Mouse (Mus musculus) myocyte (in vitro differentiated cells): ENCODE results near the gene Fam180a. TPM values are rescaled to one million over a fixed set of nuclear protein-coding genes. Genes with fewer than 3 reads are reported as not detected.

Experiments
- H3K27me3 ChIP-seq: one replicate; pipeline ENCODE4 v1.6.1; 2011; ENCODE audit not compliant: control insufficient read depth, insufficient read depth, insufficient read length
- H3K36me3 ChIP-seq: one replicate; pipeline ENCODE4 v1.6.1; 2011; ENCODE audit not compliant: control insufficient read depth, insufficient read depth
- H3K4me2 ChIP-seq: one replicate; pipeline ENCODE4 v1.6.1; 2011; ENCODE audit warnings: low read depth, control low read depth
- H3K4me3 ChIP-seq: one replicate; pipeline ENCODE4 v1.5.1; 2011; ENCODE audit warnings: mild to moderate bottlenecking, control low read depth, moderate library complexity
- H3K79me2 ChIP-seq: one replicate; pipeline ENCODE4 v1.6.1; 2011; ENCODE audit not compliant: control insufficient read depth, insufficient read depth
- H3ac ChIP-seq: one replicate; pipeline ENCODE4 v1.6.1; 2011; ENCODE audit not compliant: control insufficient read depth, insufficient read length
- CEBPB ChIP-seq: IDR thresholded peaks from 2 replicates; pipeline ENCODE4 v1.6.1; 2011; ENCODE audit warnings: mild to moderate bottlenecking, moderate library complexity; ENCODE audit not compliant: poor library complexity, insufficient read depth, severe bottlenecking
- E2F4 ChIP-seq: IDR thresholded peaks from one replicate; pipeline ENCODE4 v1.6.1; 2011; ENCODE audit warnings: mild to moderate bottlenecking, control low read depth, moderate library complexity; ENCODE audit not compliant: insufficient read depth
- MAX ChIP-seq: IDR thresholded peaks from one replicate; pipeline ENCODE4 v1.6.1; 2011; ENCODE audit warnings: low read depth, mild to moderate bottlenecking, control low read depth
- MYOD1 ChIP-seq, 3 experiments: IDR thresholded peaks; one replicate each; pipeline ENCODE4 v1.6.1; 2011; ENCODE audit warnings: control low read depth in 2 of 3, low read depth in 2 of 3, mild to moderate bottlenecking in 2 of 3, moderate library complexity in 1 of 3; ENCODE audit not compliant: insufficient read length in 2 of 3, control insufficient read depth in 1 of 3
- MYOG ChIP-seq, 3 experiments: IDR thresholded peaks; one replicate each; pipeline ENCODE4 v1.6.1; 2011; ENCODE audit warnings: control low read depth in 2 of 3, low read depth in 2 of 3, mild to moderate bottlenecking in 2 of 3; ENCODE audit not compliant: insufficient read length in 2 of 3, control insufficient read depth in 1 of 3, insufficient read depth in 1 of 3
- POLR2A ChIP-seq: IDR thresholded peaks from one replicate; pipeline ENCODE4 v1.6.1; 2011; ENCODE audit warnings: low read depth, mild to moderate bottlenecking, control low read depth, moderate library complexity; ENCODE audit not compliant: insufficient read length
- POLR2AphosphoS2 ChIP-seq: IDR thresholded peaks from one replicate; pipeline ENCODE4 v1.6.1; 2011; ENCODE audit warnings: low read depth, control low read depth; ENCODE audit not compliant: insufficient read length
- REST ChIP-seq: IDR thresholded peaks from one replicate; pipeline ENCODE4 v1.6.1; 2011; ENCODE audit warnings: mild to moderate bottlenecking, control low read depth, moderate library complexity; ENCODE audit not compliant: insufficient read depth, insufficient read length
- SRF ChIP-seq: IDR thresholded peaks from one replicate; pipeline ENCODE4 v1.6.1; 2011; ENCODE audit warnings: low read depth; ENCODE audit not compliant: control insufficient read depth, insufficient read length
- TCF12 ChIP-seq: IDR thresholded peaks from one replicate; pipeline ENCODE4 v1.6.1; 2011; ENCODE audit warnings: mild to moderate bottlenecking, control low read depth; ENCODE audit not compliant: poor library complexity, insufficient read depth, severe bottlenecking
- TCF3 ChIP-seq: IDR thresholded peaks from one replicate; pipeline ENCODE4 v1.6.1; 2011; ENCODE audit warnings: low read depth, control low read depth; ENCODE audit not compliant: insufficient read length
- USF1 ChIP-seq: IDR thresholded peaks from one replicate; pipeline ENCODE4 v1.6.1; 2011; ENCODE audit warnings: low read depth, mild to moderate bottlenecking, control low read depth, moderate library complexity
- polyA plus RNA-seq: library from polyadenylated mRNA; unstranded; fragments of >200 nt; fragmentation: generic; extraction: Trizol; gene quantifications from one replicate; pipeline ENCODE4 v1.2.1, GENCODE M21; 2012; ENCODE audit warnings: missing spikeins

Fam180a gene
- polyA plus RNA-seq, 1 experiment, result 0.04 TPM

DNA sequence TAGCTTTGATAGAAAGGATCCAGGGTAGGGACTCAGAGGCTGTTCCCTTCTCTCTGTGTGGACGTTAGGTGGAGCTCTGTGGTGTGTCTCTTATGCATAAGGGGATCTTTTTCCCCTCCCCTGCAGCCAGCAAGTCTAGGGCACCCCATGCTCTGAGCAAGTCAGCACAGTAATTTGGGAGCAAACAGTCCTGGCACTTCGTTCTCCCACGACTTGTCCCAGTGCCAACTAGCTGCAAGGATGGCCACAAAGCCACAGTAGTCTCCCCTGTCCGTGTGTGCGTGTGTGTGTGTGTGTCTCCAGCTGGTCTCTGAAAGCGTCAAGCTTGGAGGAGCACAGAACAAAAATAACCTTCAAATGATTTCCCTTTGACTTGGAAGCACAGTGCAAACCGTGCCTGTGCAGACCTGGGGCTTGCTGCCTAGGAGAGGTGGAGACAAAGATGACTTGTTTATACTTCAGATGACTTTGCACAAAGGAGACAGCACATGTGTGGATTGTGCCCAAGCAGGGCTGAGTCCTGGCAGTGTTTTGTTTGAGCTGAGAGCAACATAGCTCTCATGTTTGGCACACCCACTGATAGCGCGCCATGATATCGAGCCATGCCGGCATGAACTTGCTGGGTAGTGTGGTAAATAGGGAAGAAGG is 37.7 kb downstream of the Fam180a start:
- H3K4me3 ChIP-seq, result no peak overlapping the region
- no peaks in the 10 kb centered on the region for H3K36me3 ChIP-seq
- no peaks in the 10 kb centered on the region for H3K27me3 ChIP-seq
- H3ac ChIP-seq, result no peak overlapping the region
- no peaks in the 10 kb centered on the region for H3K79me2 ChIP-seq
- no peak for TF ChIP-seq TCF3
- TF ChIP-seq MYOG (IDR thresholded peaks at IDR 0.05; ENCODE audit: control insufficient read depth in 1 of 3, insufficient read depth in 1 of 3, insufficient read length in 2 of 3, low read depth in 2 of 3), result peak in 1 of 3 experiments; percentile 68
- TF ChIP-seq MYOD1 (IDR thresholded peaks at IDR 0.05; ENCODE audit: control insufficient read depth in 1 of 3, insufficient read length in 2 of 3, low read depth in 2 of 3), result peak in 2 of 3 experiments; percentile 10 to 58
- TF ChIP-seq POLR2AphosphoS2, result no peak
- no peak for TF ChIP-seq E2F4
- peak overlapping the region; percentile 45 for H3K4me2 ChIP-seq

DNA sequence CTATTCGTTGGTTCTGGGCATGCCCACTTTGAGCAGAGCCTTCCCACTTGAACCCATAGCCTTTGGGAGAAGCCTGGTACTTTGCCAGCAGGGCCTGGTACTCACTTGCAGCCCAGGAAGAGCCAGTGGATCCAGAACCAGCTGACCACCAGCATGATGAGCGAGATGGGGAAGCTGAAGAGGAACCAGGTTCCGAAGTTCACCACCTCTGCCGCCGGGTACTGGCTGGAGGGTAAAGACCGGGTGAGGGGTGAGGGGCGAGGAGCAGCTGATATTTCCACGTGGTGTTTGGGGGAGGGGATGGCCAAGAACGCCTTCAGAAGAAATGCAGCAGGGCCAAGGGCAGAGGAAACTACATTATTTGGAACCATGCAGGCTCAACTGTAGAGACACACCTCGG is 46.6 kb downstream of the Fam180a start:
- Histone ChIP-seq H3K4me3 (no peak overlapping the region), H3K79me2 (no peaks in the 10 kb centered on the region), H3K27me3 (no peaks in the 10 kb centered on the region), H3K4me2 (no peak overlapping the region), H3K36me3 (no peaks in the 10 kb centered on the region), H3ac (no peak overlapping the region)
- no peak for TF ChIP-seq MAX
- no peak for TF ChIP-seq E2F4
- TF ChIP-seq SRF, result no peak
- no peak for TF ChIP-seq POLR2A
- TF ChIP-seq MYOG (IDR thresholded peaks at IDR 0.05; ENCODE audit: control insufficient read depth in 1 of 3, insufficient read depth in 1 of 3, insufficient read length in 2 of 3, low read depth in 2 of 3), result no peak
- no peak for TF ChIP-seq MYOD1 (IDR thresholded peaks at IDR 0.05; ENCODE audit: control insufficient read depth in 1 of 3, insufficient read length in 2 of 3, low read depth in 2 of 3)
- TF ChIP-seq TCF12, result no peak
- no peak for TF ChIP-seq POLR2AphosphoS2
- no peak for TF ChIP-seq REST
- TF ChIP-seq USF1, result no peak

DNA sequence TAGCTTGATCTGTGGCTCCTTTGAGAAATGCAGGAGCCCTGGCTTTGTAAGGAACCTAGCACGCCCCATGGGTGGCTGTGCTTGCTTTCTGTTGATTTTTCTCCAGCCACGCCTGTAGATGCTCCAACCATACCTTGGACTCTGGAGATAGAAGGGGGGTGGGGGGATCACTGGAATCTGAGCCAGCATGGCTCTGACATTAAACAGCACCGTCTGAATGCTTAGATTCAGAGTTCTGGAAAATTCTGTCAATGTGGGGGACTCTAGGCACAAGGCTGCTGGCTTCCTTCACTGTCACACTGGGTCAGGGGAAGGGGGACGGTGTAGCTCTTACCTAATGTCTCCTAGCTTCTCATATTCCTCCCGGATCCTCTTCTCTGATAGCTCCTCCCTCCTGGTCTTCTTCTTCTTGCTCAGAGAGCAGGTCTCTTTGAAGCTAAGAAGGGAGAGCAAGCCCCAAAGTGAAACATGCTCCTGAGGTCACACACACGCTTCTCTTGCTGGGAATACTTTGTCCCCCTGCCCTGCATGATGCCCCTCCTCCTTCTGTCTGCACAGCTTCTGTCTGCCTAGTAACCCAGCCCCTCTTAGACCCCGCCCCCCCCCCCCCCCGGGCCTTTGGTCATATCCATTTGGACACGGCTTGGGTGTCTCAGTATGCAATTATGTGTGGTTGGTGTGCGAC is 47.9 kb downstream of the Fam180a start:
- Histone ChIP-seq H3K79me2 (no peaks in the 10 kb centered on the region), H3K4me3 (no peak overlapping the region), H3K36me3 (no peaks in the 10 kb centered on the region), H3K4me2 (no peak overlapping the region), H3ac (no peak overlapping the region), H3K27me3 (no peaks in the 10 kb centered on the region)
- no peak for TF ChIP-seq USF1
- TF ChIP-seq CEBPB, result no peak
- TF ChIP-seq TCF3, result no peak
- TF ChIP-seq POLR2A, result no peak
- no peak for TF ChIP-seq POLR2AphosphoS2
- no peak for TF ChIP-seq TCF12
- no peak for TF ChIP-seq MYOG (IDR thresholded peaks at IDR 0.05; ENCODE audit: control insufficient read depth in 1 of 3, insufficient read depth in 1 of 3, insufficient read length in 2 of 3, low read depth in 2 of 3)
- no peak for TF ChIP-seq MAX
- no peak for TF ChIP-seq MYOD1 (IDR thresholded peaks at IDR 0.05; ENCODE audit: control insufficient read depth in 1 of 3, insufficient read length in 2 of 3, low read depth in 2 of 3)
- TF ChIP-seq E2F4, result no peak
- TF ChIP-seq REST, result no peak
- TF ChIP-seq SRF, result no peak

DNA sequence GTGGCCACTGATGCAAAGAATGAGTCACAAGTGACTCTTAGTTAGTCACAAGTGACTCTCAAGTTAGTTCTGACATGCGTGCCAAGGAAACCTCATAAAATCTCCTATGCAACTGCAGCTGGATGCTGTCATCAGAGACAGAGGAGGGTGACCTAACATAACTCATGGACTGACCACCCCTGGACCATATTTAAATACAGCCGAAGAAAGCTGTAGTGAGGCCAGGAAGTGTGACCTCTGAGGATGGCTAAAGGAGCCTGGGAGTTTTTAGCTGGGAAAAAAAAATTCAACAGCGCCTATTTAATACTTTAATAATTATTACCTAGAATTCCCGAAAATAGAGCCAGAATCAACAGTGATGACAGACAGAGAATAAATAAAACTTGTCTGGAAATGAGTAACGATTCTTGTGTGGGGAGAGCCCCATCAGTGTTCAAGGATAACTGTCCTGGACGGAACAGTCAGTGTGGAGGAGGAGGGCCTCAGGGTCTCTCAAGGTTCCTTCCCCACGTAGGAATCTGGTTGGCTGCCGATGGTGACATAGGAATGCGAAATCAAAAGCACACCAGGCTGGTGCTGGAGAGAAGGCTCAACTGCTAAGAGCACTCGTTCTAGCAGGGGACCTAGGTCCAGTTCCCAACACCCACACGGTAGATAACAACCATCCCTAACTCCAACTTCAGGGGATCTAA is 52.4 kb downstream of the Fam180a start:
- H3K4me3 ChIP-seq, result no peak overlapping the region
- TF ChIP-seq CEBPB (0 out of 2 replicates have a peak, but pooled peaks have one; percentile 22), MAX (no peak), MYOD1 (IDR thresholded peaks at IDR 0.05; ENCODE audit: control insufficient read depth in 1 of 3, insufficient read length in 2 of 3, low read depth in 2 of 3) (no peak)
- no peak overlapping the region for H3ac ChIP-seq
- peak overlapping the region; percentile 43 for H3K4me2 ChIP-seq
- H3K36me3 ChIP-seq, result no peaks in the 10 kb centered on the region
- H3K27me3 ChIP-seq, result no peaks in the 10 kb centered on the region
- H3K79me2 ChIP-seq, result no peaks in the 10 kb centered on the region
